Mouse (Mus musculus) liver, adult 2 months (tissue): ENCODE data around the gene Nobox. TPM values are rescaled to one million over a fixed set of nuclear protein-coding genes. Genes with fewer than 3 reads are reported as not detected.

ENCODE experiments used
- DNase-seq: peaks from one replicate; pipeline ENCODE4 v3.0.0-alpha.2; 2011; ENCODE audit warnings: low read depth, low spot score; ENCODE audit errors: extremely low read depth
- H3K27ac ChIP-seq: fragments of 200-500 bp; replicated peaks from 2 replicates; pipeline ENCODE4 v1.5.1; 2012; ENCODE audit warnings: low read depth, mild to moderate bottlenecking, control low read depth, inconsistent platforms, low read length; ENCODE audit not compliant: insufficient read depth
- H3K27me3 ChIP-seq: fragments of 200-500 bp; 2 replicates; pipeline ENCODE4 v1.6.1; 2012; ENCODE audit warnings: mild to moderate bottlenecking, moderate library complexity, low read length, inconsistent platforms; ENCODE audit not compliant: control insufficient read depth, insufficient read depth
- H3K36me3 ChIP-seq: fragments of 200-500 bp; 2 replicates; pipeline ENCODE4 v1.6.1; 2012; ENCODE audit warnings: low read length, inconsistent platforms; ENCODE audit not compliant: control insufficient read depth, insufficient read depth
- H3K4me1 ChIP-seq: fragments of 200-500 bp; 2 replicates; pipeline ENCODE4 v1.6.1; 2011; ENCODE audit warnings: low read length; ENCODE audit not compliant: control insufficient read depth, insufficient read depth
- H3K4me3 ChIP-seq: fragments of 200-500 bp; 2 replicates; pipeline ENCODE4 v1.5.1; 2011; ENCODE audit warnings: low read depth, mild to moderate bottlenecking, control low read depth, low read length, moderate library complexity; ENCODE audit not compliant: insufficient read depth
- H3K79me2 ChIP-seq: fragments of 200-500 bp; 2 replicates; pipeline ENCODE4 v1.6.1; 2012; ENCODE audit warnings: inconsistent platforms, mild to moderate bottlenecking, low read length, moderate library complexity; ENCODE audit not compliant: control insufficient read depth, insufficient read depth
- H3K9ac ChIP-seq: fragments of 200-500 bp; 2 replicates; pipeline ENCODE4 v1.6.1; 2012; ENCODE audit warnings: low read depth, mild to moderate bottlenecking, control low read depth, inconsistent platforms, low read length
- CTCF ChIP-seq: fragments of 200-500 bp; IDR thresholded peaks from 2 replicates; pipeline ENCODE4 v1.5.1; 2011; ENCODE audit warnings: low read depth, low read length, control low read depth
- POLR2A ChIP-seq: fragments of 200-500 bp; IDR thresholded peaks from 2 replicates; pipeline ENCODE4 v1.6.1; 2011; ENCODE audit warnings: low read length, control low read depth; ENCODE audit not compliant: insufficient read depth; ENCODE audit errors: extremely low read depth
- WGBS: fragments of 180-500 bp; shearing (Covaris S2); methylation state at CpG from one replicate; pipeline ENCODE4 v1.1.7; 2018; 5-methylcytosine and 5-hydroxymethylcytosine counted together
- polyA plus RNA-seq: library from polyadenylated mRNA; depleted of rRNA; stranded (reverse); fragments of >200 nt; gene quantifications from 2 replicates; pipeline ENCODE4 v1.2.3, GENCODE M21; 2012; rRNA removed
- total RNA-seq: library from RNA; depleted of rRNA; stranded (reverse); fragments of >200 nt; gene quantifications from 2 replicates; pipeline ENCODE4 v1.2.3, GENCODE M21; 2014; rRNA removed

Nobox gene
- total RNA-seq: not detected in 2 replicates
- polyA plus RNA-seq: 0.04 TPM in 1 of 2 replicates, not detected in the other

- no peak for DNase-seq
- WGBS: 51% methylated on average over 16 of the region's 16 CpGs
- Histone ChIP-seq H3K27ac (no peak within 1 kb of the TSS), H3K79me2 (no peaks in the 10 kb centered on the region), H3K4me1 (no peaks in the 10 kb centered on the region), H3K36me3 (no peaks in the 10 kb centered on the region), H3K9ac (no peak within 1 kb of the TSS), H3K27me3 (no peaks in the 10 kb centered on the region; the same call in 1 of the 2 replicates), H3K4me3 (no peak within 1 kb of the TSS)
- TF ChIP-seq POLR2A (no peak), CTCF (no peak)
Measured at GRCm38 (mm10) chr6:43309454-43309853, at the start of gene Nobox. TSS of gene Nobox (minus strand) at chr6:43309554.

GRCm38 (mm10) chr6:43354562-43355241 lies 45.3 kb upstream of the Nobox start:
- no peaks in the 10 kb centered on the region for H3K36me3 ChIP-seq
- DNase-seq: no peak
- no peaks in the 10 kb centered on the region for H3K27me3 ChIP-seq
- 85% methylated on average over 9 of the region's 9 CpGs for WGBS
- H3K27ac ChIP-seq: no peak overlapping the region
- no peak overlapping the region for H3K4me3 ChIP-seq
- no peak overlapping the region for H3K9ac ChIP-seq
- TF ChIP-seq CTCF (no peak), POLR2A (no peak)
- no peaks in the 10 kb centered on the region for H3K79me2 ChIP-seq
- H3K4me1 ChIP-seq: no peaks in the 10 kb centered on the region

- H3K4me1 ChIP-seq: no peaks in the 10 kb centered on the region
- 91% methylated on average over 4 of the region's 4 CpGs for WGBS
- no peak for TF ChIP-seq CTCF
- TF ChIP-seq POLR2A: no peak
- no peak overlapping the region for H3K9ac ChIP-seq
- H3K27me3 ChIP-seq: no peaks in the 10 kb centered on the region
- no peak overlapping the region for H3K4me3 ChIP-seq
- DNase-seq: no peak
- no peaks in the 10 kb centered on the region for H3K36me3 ChIP-seq
- no peak overlapping the region for H3K27ac ChIP-seq
- no peaks in the 10 kb centered on the region for H3K79me2 ChIP-seq
Measured at GRCm38 (mm10) chr6:43353446-43353845, 44.1 kb upstream of the Nobox start.

- WGBS: 72% methylated on average over 4 of the region's 4 CpGs
- DNase-seq: no peak
- H3K9ac ChIP-seq: no peak overlapping the region
Measured at GRCm38 (mm10) chr6:43349083-43349482, 39.7 kb upstream of the Nobox start.

GRCm38 (mm10) chr6:43347637-43348036 lies 38.3 kb upstream of the Nobox start:
- H3K4me1 ChIP-seq: no peaks in the 10 kb centered on the region
- no peak overlapping the region for H3K9ac ChIP-seq
- no peak overlapping the region for H3K27ac ChIP-seq
- peaks cover 5% of the 10 kb centered on the region for H3K36me3 ChIP-seq
- H3K27me3 ChIP-seq: no peaks in the 10 kb centered on the region
- no peak for DNase-seq
- TF ChIP-seq CTCF: no peak
- TF ChIP-seq POLR2A: no peak
- no peaks in the 10 kb centered on the region for H3K79me2 ChIP-seq
- 98% methylated on average over 1 of the region's 1 CpGs for WGBS
- no peak overlapping the region for H3K4me3 ChIP-seq

More at GRCm38 (mm10) chr6:43349083-43349482, 39.7 kb upstream of the Nobox start:
- TF ChIP-seq CTCF: no peak
- TF ChIP-seq POLR2A: no peak
- Histone ChIP-seq H3K27me3 (no peaks in the 10 kb centered on the region), H3K27ac (no peak overlapping the region), H3K4me1 (no peaks in the 10 kb centered on the region), H3K79me2 (no peaks in the 10 kb centered on the region), H3K4me3 (no peak overlapping the region), H3K36me3 (peaks cover 5% of the 10 kb centered on the region)

GRCm38 (mm10) chr6:43343006-43343405 lies 33.7 kb upstream of the Nobox start:
- Histone ChIP-seq H3K27ac (no peak overlapping the region), H3K27me3 (no peaks in the 10 kb centered on the region), H3K36me3 (peaks cover 5% of the 10 kb centered on the region), H3K4me1 (no peaks in the 10 kb centered on the region), H3K4me3 (no peak overlapping the region), H3K79me2 (no peaks in the 10 kb centered on the region), H3K9ac (no peak overlapping the region)
- no peak for DNase-seq
- 74% methylated on average over 1 of the region's 1 CpGs for WGBS
- TF ChIP-seq POLR2A (no peak), CTCF (no peak)
